ENCODE assay signal across 17 mouse cellular contexts in the genomic region with DNA sequence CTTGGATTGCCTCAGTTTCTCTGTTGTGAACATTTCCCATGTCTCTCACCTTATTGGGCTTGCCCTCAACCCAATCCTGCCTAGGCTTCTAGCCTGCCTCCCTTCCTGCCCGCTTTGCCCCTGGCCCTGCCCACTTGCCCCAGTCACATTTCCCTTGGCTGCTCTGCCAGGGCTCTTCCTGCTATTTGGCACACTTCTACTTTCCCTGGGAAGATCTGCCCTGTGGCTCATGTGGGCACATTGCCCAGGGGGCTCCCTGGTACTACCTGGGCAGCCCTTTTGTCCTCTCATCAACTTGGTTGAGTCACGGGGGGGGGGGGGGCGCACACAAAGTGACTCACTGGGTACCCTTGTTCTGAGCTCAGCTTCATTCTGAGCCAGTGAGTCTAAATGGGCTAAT. TPM values are rescaled to one million over a fixed set of nuclear protein-coding genes. Genes with fewer than 3 reads are reported as not detected.
DNase-seq lines count a peak whose midpoint lies in the region; ATAC-seq and TF ChIP-seq lines count a peak whose summit lies in the region.
"Had no signal": no experiment of that assay in that cellular context is flagged by ENCODE, and none has a peak within 500 bp of the region (broad histone marks: within the 10 kb centered on the region; RNA-seq: fewer than 3 reads in every experiment).

No protein-coding gene starts in this region.

- WGBS in limb, embryonic 13.5 days: 28% methylated on average over 3 of the region's 3 CpGs
- 48% methylated on average over 3 of the region's 3 CpGs for WGBS in limb, embryonic 10.5 days
- WGBS in heart, embryonic 15.5 days: 30% methylated on average over 3 of the region's 3 CpGs
- WGBS in midbrain, embryonic 15.5 days: 29% methylated on average over 3 of the region's 3 CpGs
- 69% methylated on average over 3 of the region's 3 CpGs for whole genome bisulfite sequencing in thymus, adult 2 months

- ATAC-seq in limb, embryonic 13.5 days (ENCODE audit: low FRiP score, low read depth): no peak
- no peak for ATAC-seq in heart, embryonic 15.5 days (replicated peaks; ENCODE audit: insufficient number of reproducible peaks, insufficient read depth, low FRiP score, low read depth)
- no peak for ATAC-seq in midbrain, embryonic 15.5 days (replicated peaks)
- ATAC-seq in frontal cortex, adult (ENCODE audit: low TSS enrichment): no peak
- ATAC-seq: forebrain, embryonic 13.5 days; Patski had no signal

- H3K27ac ChIP-seq in limb, embryonic 13.5 days: no peak overlapping the region
- no peak overlapping the region for H3K27ac ChIP-seq in limb, embryonic 10.5 days
- H3K27ac ChIP-seq in heart, embryonic 15.5 days: peak overlapping the region; percentile 98
- H3K27ac ChIP-seq in midbrain, embryonic 15.5 days: no peak overlapping the region
- H3K27ac ChIP-seq in thymus, adult 2 months (ENCODE audit: control insufficient read depth, insufficient read depth, low read length): no peak overlapping the region
- H3K27ac ChIP-seq: forebrain, embryonic 13.5 days had no signal

- no peak for TF ChIP-seq POLR2A in thymus, adult 2 months (IDR thresholded peaks at IDR 0.05; ENCODE audit: control insufficient read depth, extremely low read depth, insufficient read depth, low read length, poor library complexity)

- no peak for DNase-seq in limb, embryonic 10.5 days (ENCODE audit: low spot score)
- DNase-seq in gastrocnemius, postnatal 25 days: peak; percentile 48
- no peak for DNase-seq in thymus, adult 2 months
- DNase-seq: cerebellum, adult 2 months; kidney, adult 9 months; lung, postnatal 10 days; right cerebral cortex, adult 18-20 months had no signal

- H3K4me3 ChIP-seq in limb, embryonic 13.5 days: no peak overlapping the region
- no peak overlapping the region for H3K4me3 ChIP-seq in limb, embryonic 10.5 days
- no peak overlapping the region; the same call in 1 of the 2 replicates for H3K4me3 ChIP-seq in heart, embryonic 15.5 days
- no peak overlapping the region for H3K4me3 ChIP-seq in midbrain, embryonic 15.5 days
- H3K4me3 ChIP-seq in thymus, adult 2 months (ENCODE audit: control insufficient read depth, insufficient read depth, low read length): no peak overlapping the region

- H3K9me3 ChIP-seq in limb, embryonic 13.5 days: no peaks in the 10 kb centered on the region
- H3K9me3 ChIP-seq in limb, embryonic 10.5 days (replicated peaks): no peaks in the 10 kb centered on the region
- H3K9me3 ChIP-seq in heart, embryonic 15.5 days (replicated peaks): no peaks in the 10 kb centered on the region
- no peaks in the 10 kb centered on the region for H3K9me3 ChIP-seq in midbrain, embryonic 15.5 days
- H3K9me3 ChIP-seq: forebrain, embryonic 13.5 days; midbrain, embryonic 10.5 days had no signal

- H3K36me3 ChIP-seq in limb, embryonic 13.5 days: no peaks in the 10 kb centered on the region
- no peaks in the 10 kb centered on the region for H3K36me3 ChIP-seq in limb, embryonic 10.5 days
- H3K36me3 ChIP-seq in heart, embryonic 15.5 days: no peaks in the 10 kb centered on the region
- no peaks in the 10 kb centered on the region for H3K36me3 ChIP-seq in midbrain, embryonic 15.5 days (replicated peaks)
- H3K36me3 ChIP-seq in thymus, adult 2 months (ENCODE audit: control insufficient read depth, insufficient read depth, low read length): no peaks in the 10 kb centered on the region
- H3K36me3 ChIP-seq: midbrain, embryonic 10.5 days had no signal

- H3K27me3 ChIP-seq in limb, embryonic 13.5 days: peaks cover 36% of the 10 kb centered on the region
- peaks cover 49% of the 10 kb centered on the region for H3K27me3 ChIP-seq in limb, embryonic 10.5 days (ENCODE audit: low read depth, poor library complexity, severe bottlenecking)
- H3K27me3 ChIP-seq in heart, embryonic 15.5 days: no peaks in the 10 kb centered on the region
- H3K27me3 ChIP-seq in midbrain, embryonic 15.5 days (replicated peaks): peaks cover 39% of the 10 kb centered on the region
- no peaks in the 10 kb centered on the region; the same call in 1 of the 2 replicates for H3K27me3 ChIP-seq in thymus, adult 2 months (ENCODE audit: control insufficient read depth, insufficient read depth, low read length)
- H3K27me3 ChIP-seq: Patski had no signal

- peaks cover 60% of the 10 kb centered on the region for H3K4me1 ChIP-seq in limb, embryonic 13.5 days
- H3K4me1 ChIP-seq in limb, embryonic 10.5 days: peaks cover 65% of the 10 kb centered on the region
- peaks cover 55% of the 10 kb centered on the region for H3K4me1 ChIP-seq in heart, embryonic 15.5 days (replicated peaks)
- peaks cover 35% of the 10 kb centered on the region for H3K4me1 ChIP-seq in midbrain, embryonic 15.5 days
- H3K4me1 ChIP-seq in thymus, adult 2 months (replicated peaks; ENCODE audit: control insufficient read depth, insufficient read depth, low read length): no peaks in the 10 kb centered on the region

- H3K9ac ChIP-seq in limb, embryonic 13.5 days: no peak overlapping the region
- H3K9ac ChIP-seq in heart, embryonic 15.5 days: peak overlapping the region; percentile 35; the same call in 1 of the 2 replicates
- H3K9ac ChIP-seq in midbrain, embryonic 15.5 days: no peak overlapping the region

- no peak for TF ChIP-seq CTCF in thymus, adult 2 months (IDR thresholded peaks at IDR 0.05; ENCODE audit: borderline replicate concordance, control insufficient read depth, extremely low read depth, insufficient read depth, low read length, poor library complexity)

- H3K4me2 ChIP-seq in limb, embryonic 13.5 days (replicated peaks): 0 out of 2 replicates have a peak overlapping the region, but pooled peaks have one; percentile 3
- H3K4me2 ChIP-seq in heart, embryonic 15.5 days: peak overlapping the region; percentile 74
- H3K4me2 ChIP-seq in midbrain, embryonic 15.5 days: no peak overlapping the region

RNA-seq across cellular contexts. Expression of gene Flnc, which starts 0.9 kb away (rescaled TPM):
- 17.4 and 21.7 TPM in 2 replicates for polyA plus RNA-seq in limb, embryonic 13.5 days (2015; fragmentation: Nextera tagmentation; extraction: Ambion mirVana)
- polyA plus RNA-seq in limb, embryonic 10.5 days (2016; fragmentation: Nextera tagmentation; extraction: Ambion mirVana): 3.7 and 5.6 TPM in 2 replicates
- total RNA-seq in gastrocnemius, postnatal 25 days (2021): 100 to 1,000 TPM; 420 to 954 TPM
- polyA plus RNA-seq in heart, embryonic 15.5 days (2015; fragmentation: Nextera tagmentation; extraction: Ambion mirVana): 39.1 and 43.9 TPM in 2 replicates
- polyA plus RNA-seq in midbrain, embryonic 15.5 days (2015; fragmentation: Nextera tagmentation; extraction: Ambion mirVana): 3.3 and 3.4 TPM in 2 replicates
- 0.78 and 2.5 TPM in 2 replicates for polyA plus RNA-seq in thymus, adult 2 months (2012; rRNA removed)

RNA-seq across cellular contexts. Expression of gene Atp6v1f, which starts 35.4 kb away (rescaled TPM):
- 222 and 234 TPM in 2 replicates for polyA plus RNA-seq in limb, embryonic 13.5 days (2015; fragmentation: Nextera tagmentation; extraction: Ambion mirVana)
- polyA plus RNA-seq in limb, embryonic 10.5 days (2016; fragmentation: Nextera tagmentation; extraction: Ambion mirVana): 185 and 196 TPM in 2 replicates
- total RNA-seq in gastrocnemius, postnatal 25 days (2021): 100 to 1,000 TPM in 1 of 2 experiments, 10 to 100 TPM in 1; 90.2 to 102 TPM
- 187 and 202 TPM in 2 replicates for polyA plus RNA-seq in heart, embryonic 15.5 days (2015; fragmentation: Nextera tagmentation; extraction: Ambion mirVana)
- 342 and 365 TPM in 2 replicates for polyA plus RNA-seq in midbrain, embryonic 15.5 days (2015; fragmentation: Nextera tagmentation; extraction: Ambion mirVana)
- polyA plus RNA-seq in thymus, adult 2 months (2012; rRNA removed): 294 and 381 TPM in 2 replicates

RNA-seq across cellular contexts. Expression of gene Ccdc136, which starts 36.0 kb away (rescaled TPM):
- 28.2 and 31.6 TPM in 2 replicates for polyA plus RNA-seq in limb, embryonic 13.5 days (2015; fragmentation: Nextera tagmentation; extraction: Ambion mirVana)
- polyA plus RNA-seq in limb, embryonic 10.5 days (2016; fragmentation: Nextera tagmentation; extraction: Ambion mirVana): 19.4 and 29.8 TPM in 2 replicates
- total RNA-seq in gastrocnemius, postnatal 25 days (2021): 10 to 100 TPM in 1 of 2 experiments, 1 to 10 TPM in 1; 8.0 to 14.1 TPM
- polyA plus RNA-seq in heart, embryonic 15.5 days (2015; fragmentation: Nextera tagmentation; extraction: Ambion mirVana): 19.1 and 22.1 TPM in 2 replicates
- polyA plus RNA-seq in midbrain, embryonic 15.5 days (2015; fragmentation: Nextera tagmentation; extraction: Ambion mirVana): 36.9 and 40.5 TPM in 2 replicates
- polyA plus RNA-seq in thymus, adult 2 months (2012; rRNA removed): 0.61 and 1.3 TPM in 2 replicates

RNA-seq across cellular contexts. Expression of gene Atp6v1fnb, which starts 39.1 kb away (rescaled TPM):
- polyA plus RNA-seq in limb, embryonic 13.5 days (2015; fragmentation: Nextera tagmentation; extraction: Ambion mirVana): 0.50 TPM in 1 of 2 replicates, not detected in the other
- polyA plus RNA-seq in limb, embryonic 10.5 days (2016; fragmentation: Nextera tagmentation; extraction: Ambion mirVana): 0.34 TPM in 1 of 2 replicates, not detected in the other
- total RNA-seq in gastrocnemius, postnatal 25 days (2021): not detected
- not detected in 2 replicates for polyA plus RNA-seq in heart, embryonic 15.5 days (2015; fragmentation: Nextera tagmentation; extraction: Ambion mirVana)
- polyA plus RNA-seq in midbrain, embryonic 15.5 days (2015; fragmentation: Nextera tagmentation; extraction: Ambion mirVana): 0.27 and 1.0 TPM in 2 replicates
- polyA plus RNA-seq in thymus, adult 2 months (2012; rRNA removed): 0.22 and 0.34 TPM in 2 replicates
- total RNA-seq: gastrocnemius, postnatal 36 days had no signal
- polyA plus RNA-seq: embryonic facial prominence, embryonic 11.5 days; midbrain, embryonic 10.5 days; Patski had no signal

RNA-seq across cellular contexts. Expression of gene Opn1sw, which starts 43.9 kb away (rescaled TPM):
- polyA plus RNA-seq in limb, embryonic 13.5 days (2015; fragmentation: Nextera tagmentation; extraction: Ambion mirVana): 0.56 and 1.2 TPM in 2 replicates
- 0.34 and 0.38 TPM in 2 replicates for polyA plus RNA-seq in limb, embryonic 10.5 days (2016; fragmentation: Nextera tagmentation; extraction: Ambion mirVana)
- total RNA-seq in gastrocnemius, postnatal 25 days (2021): under 1 TPM; 0.13 to 0.32 TPM
- polyA plus RNA-seq in heart, embryonic 15.5 days (2015; fragmentation: Nextera tagmentation; extraction: Ambion mirVana): 0.55 and 0.70 TPM in 2 replicates
- polyA plus RNA-seq in midbrain, embryonic 15.5 days (2015; fragmentation: Nextera tagmentation; extraction: Ambion mirVana): 0.28 and 0.54 TPM in 2 replicates
- 0.04 TPM in 1 of 2 replicates, not detected in the other for polyA plus RNA-seq in thymus, adult 2 months (2012; rRNA removed)
- polyA plus RNA-seq: cerebellum, adult 2 months; testis, adult 2 months had no signal
